8 mouse cellular contexts compared by ENCODE assay signal in the genomic region with DNA sequence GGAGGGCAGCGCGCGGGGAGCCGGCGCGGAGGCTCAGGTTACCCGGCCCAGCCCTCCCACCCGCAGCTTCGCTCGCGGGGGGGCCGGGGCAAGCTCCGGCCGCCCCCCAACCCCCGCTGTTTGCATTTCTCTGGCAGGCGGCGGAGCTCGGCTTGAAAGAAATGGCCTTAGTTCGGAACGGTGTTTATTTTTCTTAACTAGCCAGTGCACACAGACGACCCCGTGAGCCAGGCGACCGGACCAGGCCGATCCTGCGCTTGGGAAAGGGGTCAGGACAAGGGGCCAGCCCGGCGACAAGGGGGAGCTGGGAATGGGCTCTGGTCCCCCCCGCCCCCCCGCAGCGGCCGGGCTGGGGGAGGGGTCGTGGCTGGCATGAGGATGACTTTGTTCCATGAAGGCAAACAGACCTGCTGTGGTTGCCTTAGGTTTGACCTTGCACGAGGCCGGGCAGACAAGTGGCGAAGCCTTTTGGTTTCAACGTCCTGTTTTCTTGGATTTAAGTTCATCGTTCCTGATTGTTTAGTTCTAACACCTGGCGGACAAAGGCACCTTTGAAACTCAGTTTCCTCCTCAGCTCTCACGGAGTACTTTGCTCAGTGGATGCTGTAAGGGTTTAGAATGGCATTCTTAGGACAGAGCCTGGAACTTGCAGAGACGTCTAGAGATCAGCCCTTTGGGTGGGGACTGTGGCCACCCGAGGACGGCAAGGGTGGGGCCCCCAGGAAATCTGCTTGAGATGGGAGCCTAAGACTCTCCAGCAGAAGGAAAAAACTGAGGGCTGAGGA. TPM values are rescaled to one million over a fixed set of nuclear protein-coding genes. Genes with fewer than 3 reads are reported as not detected.
DNase-seq lines count a peak whose midpoint lies in the region; ATAC-seq and TF ChIP-seq lines count a peak whose summit lies in the region.

No protein-coding gene starts in this region.

- H3K36me3 ChIP-seq in heart, embryonic 16.5 days (ENCODE audit: control insufficient read depth, insufficient read depth), result no peaks in the 10 kb centered on the region
- no peaks in the 10 kb centered on the region for H3K36me3 ChIP-seq in intestine, embryonic 14.5 days (ENCODE audit: control insufficient read depth, insufficient read depth, low read length)
- H3K36me3 ChIP-seq in midbrain, postnatal 0 days (ENCODE audit: insufficient read depth, low read length), result no peaks in the 10 kb centered on the region

- H3K4me1 ChIP-seq in heart, embryonic 16.5 days (ENCODE audit: control insufficient read depth, insufficient read depth, low read length), result peaks cover 21% of the 10 kb centered on the region
- peaks cover 38% of the 10 kb centered on the region for H3K4me1 ChIP-seq in intestine, embryonic 14.5 days (replicated peaks; ENCODE audit: control insufficient read depth, insufficient read depth, low read length)
- H3K4me1 ChIP-seq in midbrain, postnatal 0 days (ENCODE audit: insufficient read depth, low read length), result peaks cover 4% of the 10 kb centered on the region; the same call in 1 of the 2 replicates

- H3K9ac ChIP-seq in heart, embryonic 16.5 days (ENCODE audit: low read length), result peak overlapping the region; percentile 62
- H3K9ac ChIP-seq in intestine, embryonic 14.5 days (ENCODE audit: low read length), result peak overlapping the region; percentile 16; the same call in 1 of the 2 replicates
- no peak overlapping the region for H3K9ac ChIP-seq in midbrain, postnatal 0 days (replicated peaks; ENCODE audit: low read length, poor library complexity, severe bottlenecking)

- WGBS in heart, embryonic 16.5 days, result under 1% methylated on average over 43 of the region's 43 CpGs
- under 1% methylated on average over 41 of the region's 43 CpGs for WGBS in intestine, embryonic 14.5 days
- WGBS in midbrain, postnatal 0 days, result 1% methylated on average over 41 of the region's 43 CpGs

- peak overlapping the region; percentile 78 for H3K4me2 ChIP-seq in heart, embryonic 16.5 days (ENCODE audit: low read depth, low read length)
- H3K4me2 ChIP-seq in intestine, embryonic 14.5 days (ENCODE audit: low read length), result peak overlapping the region; percentile 80
- H3K4me2 ChIP-seq in midbrain, postnatal 0 days (ENCODE audit: low read depth, low read length, poor library complexity, severe bottlenecking), result peak overlapping the region; percentile 32

- peak overlapping the region; percentile 49 for H3K4me3 ChIP-seq in heart, embryonic 16.5 days (ENCODE audit: low read length)
- H3K4me3 ChIP-seq in intestine, embryonic 14.5 days (ENCODE audit: low read depth, low read length), result peak overlapping the region; percentile 34
- peak overlapping the region; percentile 28 for H3K4me3 ChIP-seq in midbrain, postnatal 0 days (ENCODE audit: low read depth, low read length)

- H3K27ac ChIP-seq in heart, embryonic 16.5 days (ENCODE audit: low read length), result no peak overlapping the region
- H3K27ac ChIP-seq in intestine, embryonic 14.5 days (ENCODE audit: low read depth), result no peak overlapping the region
- H3K27ac ChIP-seq in midbrain, postnatal 0 days (ENCODE audit: low read depth, low read length), result no peak overlapping the region

- ATAC-seq in heart, embryonic 16.5 days (replicated peaks; ENCODE audit: extremely low read depth, insufficient read depth, low FRiP score), result no peak
- ATAC-seq in intestine, embryonic 14.5 days (replicated peaks; ENCODE audit: low FRiP score, low TSS enrichment, low read depth), result no peak
- no peak for ATAC-seq in midbrain, postnatal 0 days (ENCODE audit: low FRiP score)

- DNase-seq in heart, adult 9 months (ENCODE audit: low spot score in 2 of 2), result no peak
- DNase-seq in embryo, embryonic 10.5 days (ENCODE audit: low spot score), result peak; percentile 83
- peak; percentile 69 for DNase-seq in intestine, embryonic 14.5 days (ENCODE audit: low spot score)
- no peak for DNase-seq in midbrain, postnatal 0 days (ENCODE audit: low spot score)
- no peak for DNase-seq in thymus, adult 18-20 months
- no peak for DNase-seq in ovary, postnatal 14 days (ENCODE audit: low spot score)
- no peak for DNase-seq in layer of hippocampus, postnatal 14 days (ENCODE audit: low spot score in 2 of 2)

- no peak for TF ChIP-seq CTCF in midbrain, postnatal 0 days (IDR thresholded peaks at IDR 0.05)

- peaks cover 5% of the 10 kb centered on the region for H3K9me3 ChIP-seq in heart, embryonic 16.5 days (replicated peaks; ENCODE audit: control insufficient read depth, low read length)
- peaks cover 4% of the 10 kb centered on the region; the same call in 1 of the 2 replicates for H3K9me3 ChIP-seq in intestine, embryonic 14.5 days (ENCODE audit: control insufficient read depth, low read length)
- no peaks in the 10 kb centered on the region for H3K9me3 ChIP-seq in midbrain, postnatal 0 days (ENCODE audit: low read length)

- peaks cover 57% of the 10 kb centered on the region for H3K27me3 ChIP-seq in heart, embryonic 16.5 days (ENCODE audit: control insufficient read depth, insufficient read depth, low read length)
- H3K27me3 ChIP-seq in intestine, embryonic 14.5 days (replicated peaks; ENCODE audit: control insufficient read depth, insufficient read depth, low read length), result peaks cover 57% of the 10 kb centered on the region
- H3K27me3 ChIP-seq in midbrain, postnatal 0 days (ENCODE audit: insufficient read depth, low read length), result peaks cover 46% of the 10 kb centered on the region

RNA-seq across cellular contexts. Expression of a gene that starts 8.8 kb away (rescaled TPM):
- polyA plus RNA-seq in heart, embryonic 16.5 days (2015; fragmentation: Nextera tagmentation; extraction: Ambion mirVana), result not detected in 2 replicates
- polyA plus RNA-seq in intestine, embryonic 14.5 days (2014; fragmentation: Nextera tagmentation; extraction: Ambion mirVana), result not detected in 2 replicates
- not detected in 2 replicates for total RNA-seq in midbrain, postnatal 0 days (2014; rRNA removed)
- not detected in 2 replicates for polyA plus RNA-seq in midbrain, postnatal 0 days (2015; fragmentation: Nextera tagmentation; extraction: Ambion mirVana)
- total RNA-seq in layer of hippocampus, postnatal 14 days (2021), result not detected

RNA-seq across cellular contexts. Expression of a gene that starts 48.1 kb away (rescaled TPM):
- not detected in 2 replicates for polyA plus RNA-seq in heart, embryonic 16.5 days (2015; fragmentation: Nextera tagmentation; extraction: Ambion mirVana)
- polyA plus RNA-seq in intestine, embryonic 14.5 days (2014; fragmentation: Nextera tagmentation; extraction: Ambion mirVana), result not detected in 2 replicates
- not detected in 2 replicates for total RNA-seq in midbrain, postnatal 0 days (2014; rRNA removed)
- not detected in 2 replicates for polyA plus RNA-seq in midbrain, postnatal 0 days (2015; fragmentation: Nextera tagmentation; extraction: Ambion mirVana)
- not detected for total RNA-seq in layer of hippocampus, postnatal 14 days (2021)

RNA-seq across cellular contexts. Expression of a gene that starts 59.8 kb away (rescaled TPM):
- polyA plus RNA-seq in heart, embryonic 16.5 days (2015; fragmentation: Nextera tagmentation; extraction: Ambion mirVana), result not detected in 2 replicates
- polyA plus RNA-seq in intestine, embryonic 14.5 days (2014; fragmentation: Nextera tagmentation; extraction: Ambion mirVana), result not detected in 2 replicates
- not detected in 2 replicates for total RNA-seq in midbrain, postnatal 0 days (2014; rRNA removed)
- polyA plus RNA-seq in midbrain, postnatal 0 days (2015; fragmentation: Nextera tagmentation; extraction: Ambion mirVana), result not detected in 2 replicates
- total RNA-seq in layer of hippocampus, postnatal 14 days (2021), result not detected

Comparison
In these comparisons a context has a peak if more than half of its experiments do, and no peak if none do; other contexts are left out.
1. DNase-seq: peak in embryo, embryonic 10.5 days (single experiment) and intestine, embryonic 14.5 days (single experiment); none in heart, adult 9 months (0 of 2), midbrain, postnatal 0 days (single experiment), thymus, adult 18-20 months (0 of 2), ovary, postnatal 14 days (single experiment) and layer of hippocampus, postnatal 14 days (0 of 2).
2. Peak in every context shown above with its lines, with median percentiles within 50 percentile points of each other: H3K4me2 ChIP-seq and H3K4me3 ChIP-seq.